Mouse (Mus musculus) 416B (cell line): ENCODE measurements at regions not wholly inside any gene's neighbourhood (a gene's known extent, or its start where the extent isn't known, plus 50 kb on each side); places are given as distances from the start of the nearest gene placed in this dataset.

Experiments
- DNase-seq: peaks from one replicate; pipeline ENCODE4 v3.0.0; 2011; ENCODE audit warnings: low read depth

DNA sequence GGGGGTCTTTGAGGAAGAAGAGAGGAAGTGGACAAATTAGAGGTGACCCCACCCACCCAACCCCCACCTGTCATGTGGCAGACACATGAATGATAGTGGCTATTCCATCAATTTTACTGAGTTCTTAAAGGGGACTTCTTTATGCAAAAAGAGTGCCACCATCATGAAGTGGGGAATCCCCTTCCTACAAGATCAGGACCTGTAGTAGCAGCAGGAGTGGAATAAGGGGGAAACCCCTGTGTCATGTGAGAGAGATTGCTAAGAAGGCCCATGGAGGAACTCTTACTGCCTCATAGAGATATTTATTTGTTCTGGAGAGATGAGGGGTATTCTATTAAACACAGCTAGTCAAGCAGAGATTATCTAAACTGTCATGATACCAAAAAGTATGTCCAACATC lies 393.4 kb upstream of the Atp11b start:
- DNase-seq, result no peak

DNA sequence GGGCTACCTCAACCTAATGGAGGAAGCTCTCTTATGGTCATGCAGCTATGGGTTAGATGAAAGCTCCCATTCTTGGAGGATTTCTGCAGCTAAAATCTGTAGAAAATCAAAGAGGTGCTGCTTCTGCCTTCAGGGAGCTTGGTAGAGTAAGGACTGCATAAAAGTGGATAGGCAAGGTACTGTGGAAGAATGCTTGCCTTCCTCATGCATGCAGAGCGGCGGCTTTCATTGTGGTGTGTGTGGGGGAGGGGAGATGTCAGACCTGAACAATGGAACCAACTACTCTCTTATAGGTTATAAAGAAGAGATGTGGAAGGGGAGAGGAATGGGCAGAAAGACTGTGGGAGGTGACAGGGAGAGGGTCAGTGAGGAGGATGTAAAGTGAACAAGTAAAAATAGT lies 392.8 kb upstream of the Atp11b start:
- no peak for DNase-seq

DNA sequence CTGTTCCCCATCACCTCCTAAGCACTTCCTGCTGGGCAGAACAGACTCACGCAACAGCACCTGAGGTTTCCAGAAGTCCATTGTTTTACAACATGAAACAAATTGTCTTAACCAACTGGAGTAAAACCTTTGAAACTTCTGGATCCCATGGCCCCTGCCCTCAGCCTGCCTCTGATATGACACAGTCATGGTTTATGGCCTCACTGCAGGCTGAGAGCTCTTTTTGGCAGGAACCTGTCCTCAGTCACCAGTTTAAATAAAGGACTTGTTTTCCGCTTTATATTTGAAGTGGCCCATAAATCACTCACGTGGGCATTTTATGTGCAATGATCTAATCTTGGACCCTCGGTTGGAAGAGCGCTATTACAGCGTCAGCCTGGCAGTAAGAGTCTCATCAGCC lies 388.5 kb upstream of the Atp11b start:
- no peak for DNase-seq

DNA sequence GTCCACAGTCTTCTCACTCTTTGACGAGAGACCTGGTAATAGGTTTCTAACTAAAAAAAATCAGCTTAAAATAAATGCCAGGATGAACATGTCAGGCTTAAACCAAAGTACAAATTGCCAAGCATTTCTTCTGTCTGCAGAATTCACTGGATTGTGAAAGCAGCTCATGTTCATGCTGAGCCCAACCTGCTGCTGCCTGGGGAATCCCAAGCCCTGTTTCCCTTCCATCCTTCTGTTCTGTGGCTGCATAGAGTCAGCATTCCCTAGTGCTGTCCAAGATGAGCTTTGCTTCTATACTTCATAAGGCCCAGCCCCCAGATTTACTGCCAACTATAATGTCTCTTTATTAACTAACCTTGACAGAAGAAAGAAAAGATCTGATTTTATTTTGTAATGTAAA lies 381.6 kb upstream of the Atp11b start:
- no peak for DNase-seq

DNA sequence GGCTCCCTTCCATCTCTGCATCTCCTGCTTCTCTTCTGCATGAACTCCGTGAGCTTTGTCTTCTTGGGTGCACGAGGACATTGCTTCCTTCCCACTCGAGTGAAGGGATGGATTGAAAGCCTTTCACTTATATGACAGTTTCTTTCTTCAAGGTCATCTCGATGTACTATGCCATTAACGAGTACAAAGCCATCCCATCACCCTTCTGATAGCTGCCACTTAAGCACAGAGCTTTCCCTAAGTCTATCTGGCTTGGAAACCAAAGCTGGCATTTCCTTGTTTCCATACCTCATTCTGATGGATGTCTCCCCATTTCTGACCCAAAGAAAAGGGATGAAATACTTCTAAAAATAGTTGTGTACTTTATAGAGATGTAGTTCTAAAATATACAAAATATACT lies 366.5 kb upstream of the Atp11b start:
- DNase-seq, result no peak

DNA sequence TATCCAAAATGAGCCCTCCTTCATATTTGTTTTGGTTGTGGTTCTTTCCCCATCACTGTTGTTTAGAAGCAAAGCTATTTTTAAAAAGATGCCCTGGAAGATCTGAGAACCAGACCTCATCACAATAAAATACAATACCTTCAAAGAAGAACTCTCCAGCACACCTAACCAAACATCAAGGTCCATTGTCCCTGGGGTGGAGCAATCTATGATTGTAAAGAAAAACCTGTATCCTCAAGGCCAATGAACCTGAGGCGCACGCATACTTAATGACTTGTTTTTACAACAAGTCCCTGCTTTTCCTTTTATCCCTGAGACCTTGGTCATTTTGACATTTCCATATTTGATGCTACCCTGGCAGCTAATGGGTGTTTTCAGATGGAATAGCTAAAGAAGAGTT lies 361.2 kb upstream of the Atp11b start:
- no peak for DNase-seq

DNA sequence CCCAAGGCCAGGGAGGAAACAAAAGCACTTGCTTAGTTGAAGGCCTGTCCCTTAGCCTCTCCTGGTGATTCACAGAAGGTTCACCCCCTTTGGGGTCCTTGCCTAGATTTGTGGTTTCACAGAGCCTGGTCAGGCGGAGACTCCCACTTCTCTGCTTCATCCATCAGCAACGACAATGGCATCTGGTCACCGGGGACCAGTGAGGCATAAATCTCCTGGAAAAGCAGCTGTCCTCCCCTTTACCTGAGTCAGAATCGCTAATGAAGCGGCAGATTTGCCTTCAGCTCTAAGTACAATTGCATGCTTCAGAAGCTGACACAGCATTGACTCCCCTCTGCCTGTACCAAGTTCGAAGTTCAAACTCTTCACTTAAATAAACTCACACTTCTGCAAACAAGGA lies 353.7 kb upstream of the Atp11b start:
- no peak for DNase-seq

DNA sequence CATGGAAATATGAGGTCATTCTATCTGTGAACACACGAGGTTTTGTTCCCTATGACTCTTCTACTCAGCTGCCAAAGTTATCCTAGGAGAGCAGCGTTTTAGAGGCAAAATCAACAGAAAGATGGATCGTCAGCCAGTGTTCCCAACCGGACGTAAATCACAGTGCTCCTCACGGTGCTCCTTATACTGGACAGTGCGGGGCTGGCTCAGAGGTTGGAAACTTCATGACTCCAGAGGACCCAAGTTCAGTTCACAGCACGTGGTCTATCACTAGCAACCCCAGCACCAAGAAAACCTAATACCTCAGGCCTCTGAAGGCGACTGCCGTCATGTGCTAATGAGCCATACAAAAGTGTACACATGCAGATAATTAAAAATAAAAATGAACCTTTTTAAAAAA lies 351.2 kb upstream of the Atp11b start:
- DNase-seq, result no peak

DNA sequence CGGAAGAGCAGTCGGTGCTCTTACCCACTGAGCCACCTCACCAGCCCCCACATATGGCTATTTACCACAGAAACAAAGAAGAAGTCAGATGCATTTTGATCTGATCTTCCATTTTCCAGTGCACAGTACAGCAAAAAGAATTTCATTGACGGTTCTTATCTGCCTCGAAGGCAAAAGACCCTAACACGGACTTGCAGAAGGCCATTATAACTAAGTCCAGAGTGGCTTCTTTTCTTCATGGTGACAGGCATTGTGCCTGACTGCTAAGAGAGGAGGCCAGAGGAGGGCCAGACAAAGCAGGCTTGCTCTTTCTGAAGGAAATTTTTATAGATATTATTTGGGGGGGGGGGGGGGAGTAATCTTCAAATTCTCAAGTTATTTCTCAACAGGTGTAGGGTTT lies 350.0 kb upstream of the Atp11b start:
- DNase-seq, result no peak

DNA sequence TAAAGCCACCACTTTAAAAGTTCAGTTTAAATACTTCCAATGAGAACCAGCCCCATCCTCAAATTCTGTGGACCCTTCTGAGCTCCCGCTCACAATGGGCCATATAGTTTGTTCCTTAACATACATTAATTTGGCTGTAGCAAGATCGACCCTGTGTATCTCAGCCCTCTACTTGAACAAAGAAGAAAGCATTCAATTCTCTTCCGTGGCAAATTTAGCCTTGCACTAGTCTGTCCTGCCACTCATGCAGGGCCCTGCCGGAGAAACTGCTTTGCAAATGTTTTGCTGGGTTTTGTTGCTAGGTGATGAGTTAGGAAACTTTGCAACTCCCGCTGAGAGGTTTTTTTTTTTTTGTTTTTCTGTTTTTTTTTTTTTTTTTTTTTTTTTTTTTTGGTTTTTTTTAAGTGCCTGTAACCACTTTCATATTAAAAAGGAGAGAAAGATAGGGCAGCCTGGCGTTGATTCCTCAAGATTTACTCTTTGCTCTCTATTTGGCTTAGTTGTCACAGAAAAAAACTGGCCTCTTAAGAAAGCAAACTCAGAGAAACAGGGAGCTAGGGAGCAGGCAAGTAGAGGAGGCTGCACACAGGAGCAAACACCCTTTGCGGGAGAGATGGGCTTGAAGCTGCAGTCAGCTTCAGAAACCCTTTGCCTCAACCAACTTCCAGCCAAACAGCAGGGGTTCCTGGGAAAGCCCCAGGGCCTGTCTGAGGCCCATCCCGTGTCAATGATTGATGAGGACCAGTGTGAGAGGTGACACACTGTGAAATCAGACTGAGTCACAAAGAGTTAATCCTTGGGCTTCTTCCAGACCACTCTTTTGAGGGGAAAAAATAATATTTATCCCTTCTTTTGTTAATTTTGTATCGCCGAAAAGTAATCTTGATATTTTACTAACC lies 349.2 kb upstream of the Atp11b start:
- no peak for DNase-seq

DNA sequence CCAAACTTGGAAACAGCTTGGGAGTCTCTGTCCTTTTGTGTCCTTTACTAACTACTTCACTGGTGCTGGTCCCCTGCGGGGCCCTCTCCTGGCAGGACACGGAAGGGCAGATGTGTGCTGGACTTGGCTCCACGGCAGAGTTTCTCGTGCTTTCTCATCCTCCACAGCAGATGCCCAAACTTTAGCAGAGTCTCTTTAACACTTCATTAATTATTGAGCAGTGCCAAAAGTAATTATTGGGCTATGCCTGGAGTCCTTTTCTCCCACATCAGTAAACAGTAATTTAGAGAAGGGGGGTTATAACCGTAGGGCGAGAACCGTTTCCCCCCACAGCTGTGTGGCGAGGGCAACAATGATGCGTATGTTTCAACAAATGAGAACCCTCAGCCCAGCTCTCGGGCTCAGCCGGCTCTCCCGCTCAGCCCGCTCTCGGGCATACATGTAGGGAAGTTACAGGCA lies 348.3 kb upstream of the Atp11b start:
- no peak for DNase-seq

DNA sequence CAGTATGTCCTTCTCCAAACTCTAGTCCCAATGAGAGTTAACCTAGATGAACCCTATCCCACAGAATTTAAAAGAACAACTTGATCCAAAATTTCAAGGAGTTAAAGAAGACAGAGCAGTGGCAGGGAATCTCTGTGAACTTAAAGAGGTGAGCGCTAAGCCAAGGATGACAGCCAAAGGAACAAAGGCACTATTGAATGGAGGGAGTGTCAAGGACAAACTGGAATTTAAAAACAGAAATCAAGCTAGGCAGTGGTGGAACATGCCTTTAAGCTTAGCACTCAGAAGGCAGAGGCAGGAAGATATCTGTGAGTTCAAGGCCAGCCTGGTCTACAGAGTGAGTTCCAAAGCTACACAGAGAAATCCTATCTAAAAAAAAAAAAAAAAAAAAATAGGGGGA lies 316.2 kb upstream of the Atp11b start:
- DNase-seq, result no peak

DNA sequence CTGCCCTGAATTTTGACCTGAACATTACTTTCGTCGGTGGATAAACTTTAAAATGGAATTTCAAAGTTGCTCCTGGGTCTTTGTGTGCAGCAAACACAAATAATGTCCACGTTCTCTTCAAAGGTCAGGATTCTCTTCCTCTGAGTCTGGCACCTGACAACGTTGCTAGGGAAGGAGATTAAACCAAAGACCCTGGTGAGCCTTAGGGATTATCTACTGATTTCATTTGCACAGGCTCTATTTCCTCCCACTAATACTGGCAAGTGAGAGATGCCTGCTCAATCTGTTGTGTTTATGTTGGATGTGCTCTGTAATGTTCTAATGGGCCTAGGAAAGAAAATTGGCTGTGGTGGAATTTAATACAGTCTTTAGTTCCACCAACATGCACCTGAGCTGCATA lies 291.0 kb upstream of the Atp11b start:
- no peak for DNase-seq

DNA sequence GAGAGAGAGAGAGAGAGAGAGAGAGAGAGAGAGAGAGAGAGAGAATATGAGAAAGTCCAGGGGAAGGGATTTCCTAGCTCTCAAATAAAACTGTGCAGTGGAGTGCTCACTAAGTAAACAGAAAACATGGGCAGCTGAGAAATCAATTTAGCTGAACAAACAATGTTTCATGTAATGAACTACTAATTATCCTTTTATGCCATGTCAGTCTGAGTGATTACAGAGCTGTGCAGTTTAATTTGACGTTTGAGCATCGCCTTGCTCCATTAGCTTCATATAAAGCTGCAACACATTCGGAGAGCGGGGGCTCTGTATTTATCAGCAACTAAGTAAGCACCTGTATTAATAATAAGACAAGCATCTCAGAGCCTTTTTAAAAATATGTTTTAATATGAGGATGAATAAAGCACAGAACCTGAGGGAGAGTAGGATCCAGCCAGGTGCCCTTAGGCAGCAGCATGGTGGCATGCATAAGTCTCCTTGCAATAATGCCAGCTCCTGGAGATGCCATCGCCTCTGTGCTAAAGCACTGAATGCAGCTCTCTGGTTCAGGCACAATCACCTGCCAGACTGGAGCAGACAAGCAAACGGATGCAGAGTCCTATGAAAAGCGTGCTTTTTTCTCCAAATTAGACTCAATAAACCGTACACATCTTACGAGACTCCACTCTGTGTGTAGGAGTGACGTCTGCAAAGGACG lies 289.5 kb upstream of the Atp11b start:
- DNase-seq, result no peak

DNA sequence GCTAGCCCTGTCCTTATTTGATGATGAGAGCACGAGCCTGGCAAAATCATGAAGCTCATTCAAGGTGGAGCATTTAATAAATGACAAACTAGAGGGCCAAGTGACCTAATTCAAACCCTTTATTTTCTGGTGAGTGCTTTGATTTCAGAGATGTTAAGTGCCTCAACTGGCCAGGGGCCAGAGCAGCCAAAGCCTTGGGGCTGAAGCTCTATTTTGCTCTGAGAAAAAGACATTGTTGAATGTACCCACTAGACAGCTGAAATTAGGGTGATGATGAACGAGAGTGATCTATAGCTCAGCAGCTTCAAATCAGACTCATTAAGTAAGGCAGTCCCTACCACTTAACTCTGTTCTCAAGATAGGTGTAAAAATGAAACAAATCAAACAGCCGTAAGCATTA lies 287.9 kb upstream of the Atp11b start:
- no peak for DNase-seq

DNA sequence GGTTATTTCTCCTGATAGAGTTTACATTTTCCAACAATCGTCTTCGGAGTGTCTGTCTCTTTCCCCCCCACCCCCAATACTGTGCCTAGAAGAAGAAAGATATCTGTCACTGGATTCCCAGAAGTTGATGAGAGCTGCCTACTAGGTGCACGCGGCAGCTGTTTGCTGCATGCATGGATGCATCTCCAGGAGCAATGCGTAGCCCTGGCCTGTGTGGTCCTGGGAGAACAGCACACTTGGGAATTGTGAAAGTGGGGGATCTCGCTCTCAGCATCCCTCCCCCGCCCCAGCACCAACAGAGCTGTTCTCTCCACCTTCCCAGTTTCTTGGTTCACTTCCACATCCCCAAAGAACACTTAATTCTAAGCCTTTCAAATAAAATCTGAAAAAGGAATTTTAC lies 280.6 kb upstream of the Atp11b start:
- no peak for DNase-seq

DNA sequence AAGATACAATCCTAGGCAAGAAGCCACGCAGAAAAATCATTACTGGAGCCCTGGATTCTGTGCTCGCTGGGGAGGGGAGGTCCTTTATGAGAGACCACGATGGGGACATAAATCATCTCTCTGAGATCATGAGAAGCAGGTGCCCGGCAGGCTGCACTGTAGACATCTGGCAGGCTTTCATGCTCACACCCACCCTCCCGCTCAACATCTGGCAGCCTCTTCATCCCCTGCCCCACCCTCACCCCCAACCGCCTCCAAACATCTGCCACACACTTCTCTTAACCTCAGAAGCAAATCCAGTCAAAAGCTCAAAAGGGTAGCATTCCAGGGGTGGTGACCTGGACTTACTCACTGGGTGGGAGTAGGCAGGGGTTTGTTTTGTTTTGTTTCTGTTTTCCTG lies 279.5 kb upstream of the Atp11b start:
- no peak for DNase-seq

DNA sequence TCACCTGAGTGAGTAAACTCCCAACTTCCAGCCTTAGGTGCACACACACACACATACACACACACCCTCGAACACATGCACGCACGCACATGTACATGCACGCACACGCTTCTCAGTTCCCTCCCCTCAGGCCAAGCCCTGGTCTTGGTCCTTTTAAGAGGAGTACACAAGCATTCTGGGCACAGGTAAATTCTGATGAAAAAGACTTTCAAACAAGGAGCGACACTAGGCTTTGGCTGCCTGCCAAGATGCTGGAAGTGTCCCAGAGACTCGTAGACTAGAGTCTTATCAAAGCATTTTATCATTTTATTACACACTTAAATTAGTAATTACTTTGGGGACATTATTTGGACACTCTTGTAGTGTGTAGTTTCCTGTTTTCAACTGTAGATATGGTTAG lies 278.6 kb upstream of the Atp11b start:
- no peak for DNase-seq

DNA sequence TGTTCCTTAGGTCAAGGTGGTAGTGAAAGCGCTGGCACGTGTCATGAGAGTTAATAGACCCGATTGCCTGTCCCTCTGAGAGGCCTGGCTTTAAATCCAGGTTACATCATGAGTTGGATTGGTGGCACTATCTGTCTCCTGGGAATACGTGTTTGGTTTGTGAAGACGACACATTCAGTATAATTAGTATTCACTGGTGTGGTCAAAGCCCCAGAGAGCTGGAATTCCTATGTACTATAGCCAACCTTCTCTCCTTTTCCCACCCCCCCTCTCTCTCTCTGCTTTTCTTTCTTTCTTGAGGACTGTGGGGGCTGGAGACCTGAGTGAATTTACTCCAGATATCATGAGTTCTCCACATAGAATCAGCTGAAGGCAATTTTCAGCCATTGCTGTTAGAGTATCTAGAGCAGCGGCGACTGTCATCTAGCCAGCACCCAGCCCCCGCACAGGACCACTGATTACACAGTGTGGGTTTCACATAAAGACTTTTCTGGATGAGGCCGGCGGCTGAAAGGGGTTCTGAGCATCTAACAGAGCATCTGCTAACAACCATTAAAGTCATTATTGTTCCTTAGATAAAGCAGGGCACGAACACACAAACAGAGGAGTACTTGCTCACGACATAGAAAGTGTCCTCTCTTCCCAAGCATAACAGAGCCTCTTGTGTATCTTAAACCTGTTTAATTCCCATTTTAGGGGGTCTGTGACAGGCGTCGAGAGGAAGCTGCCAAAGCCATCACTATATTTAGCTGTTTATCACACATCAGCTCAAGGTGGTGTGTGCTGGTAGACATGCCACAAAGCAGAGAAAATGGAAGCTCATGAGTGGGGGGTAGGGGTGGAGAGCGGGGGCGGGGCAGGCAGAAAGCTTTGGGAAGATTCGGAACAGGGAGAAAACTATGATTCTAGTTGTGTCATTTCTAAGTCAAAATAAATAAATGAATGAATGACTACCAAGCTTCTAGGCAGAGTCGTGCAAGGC lies 272.9 kb upstream of the Atp11b start:
- no peak for DNase-seq

DNA sequence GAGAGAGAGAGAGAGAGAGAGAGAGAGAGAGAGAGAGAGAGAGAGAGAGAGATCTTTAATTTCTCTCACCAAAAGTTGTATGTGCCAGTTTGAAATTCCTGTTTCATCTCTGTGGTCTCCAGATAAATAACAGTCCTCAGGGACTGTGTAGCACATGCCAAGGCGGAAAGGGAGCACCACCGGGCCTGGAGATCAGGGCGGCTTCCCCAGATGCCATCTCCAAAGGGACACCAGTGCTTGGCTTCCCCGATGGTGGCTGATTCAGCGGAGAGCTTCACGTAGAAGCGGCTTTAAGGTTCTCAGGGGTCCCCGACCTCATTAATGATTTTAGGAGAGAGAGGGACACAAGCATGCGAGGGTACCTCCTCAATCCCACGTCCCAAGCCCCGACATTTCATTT lies 272.1 kb upstream of the Atp11b start:
- DNase-seq, result no peak

DNA sequence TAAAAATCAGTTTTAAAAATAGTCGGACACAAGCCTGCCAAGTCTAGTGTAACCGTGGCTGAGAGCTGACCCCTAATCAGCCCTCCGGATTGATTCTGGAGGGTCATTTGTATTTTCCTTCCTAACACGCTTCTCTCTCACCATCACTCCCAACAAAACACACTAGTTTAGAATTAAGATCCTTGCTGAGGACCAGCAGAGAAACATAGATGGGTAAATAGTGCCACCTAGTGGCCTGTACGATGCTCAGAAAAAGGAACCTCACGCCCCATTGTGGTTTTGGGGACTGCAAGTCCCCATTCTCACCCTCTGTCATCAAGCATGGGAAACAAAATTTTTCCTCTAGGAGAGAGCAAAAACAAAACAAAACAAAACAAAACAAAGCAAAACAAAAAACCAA lies 271.6 kb upstream of the Atp11b start:
- DNase-seq, result peak; percentile 64

DNA sequence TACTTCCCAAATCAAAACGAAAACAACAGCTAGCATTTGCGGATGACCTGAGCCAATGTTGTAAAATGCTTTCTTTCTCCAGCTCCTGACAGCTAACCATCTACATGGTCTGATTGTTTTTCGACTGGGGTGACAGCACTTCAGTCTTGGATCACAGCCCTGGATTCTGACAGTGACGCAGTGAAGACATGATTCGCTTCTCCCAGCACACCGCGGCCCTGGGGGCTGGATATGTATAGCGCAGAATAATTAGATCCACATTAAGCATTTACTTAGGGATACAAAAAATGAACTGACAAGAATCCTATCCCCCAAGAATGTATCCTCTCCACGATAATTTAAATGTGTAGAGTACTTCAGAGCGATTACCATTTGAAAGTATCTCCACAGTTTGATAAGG lies 271.1 kb upstream of the Atp11b start:
- no peak for DNase-seq
